In the genomic region with DNA sequence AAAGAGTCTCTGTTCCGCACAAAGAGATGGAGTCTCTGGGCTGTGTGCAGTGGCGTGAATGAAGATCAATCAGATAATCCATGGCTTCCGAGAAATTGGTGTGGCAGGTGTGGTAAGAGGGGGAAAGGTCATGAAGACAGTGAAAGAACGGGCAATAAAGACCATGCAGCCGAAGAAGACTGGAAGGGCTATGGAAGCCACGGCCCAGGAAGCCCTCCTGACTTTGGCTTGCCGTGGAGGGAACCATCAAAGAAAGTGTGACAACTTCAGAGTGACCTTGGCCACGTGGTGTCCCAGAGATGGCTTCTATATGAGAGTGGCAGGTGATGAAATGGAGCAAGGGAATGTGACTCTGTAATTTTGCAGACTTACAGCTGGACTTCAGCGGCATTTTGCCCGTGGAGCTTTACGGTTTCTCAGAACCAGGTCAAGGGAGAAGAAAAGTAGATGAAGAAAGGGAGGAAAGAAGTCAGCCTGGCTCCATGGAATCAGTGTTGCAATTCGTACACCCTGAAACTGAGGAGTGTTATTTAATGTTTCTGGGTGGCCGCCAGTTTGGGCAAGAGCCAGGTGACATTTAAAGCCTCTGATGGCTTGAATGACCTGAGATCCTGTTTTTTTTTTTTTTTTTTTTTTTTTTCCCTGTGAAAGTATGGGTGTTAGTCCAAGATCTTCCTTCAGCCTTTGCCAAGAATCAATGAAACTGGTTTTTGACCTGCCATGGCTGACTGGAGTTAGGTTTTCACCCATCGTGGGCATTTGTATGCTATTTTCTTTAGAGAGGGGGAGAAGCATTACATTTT, we compare ENCODE assay signal across 10 mouse cellular contexts.
DNase-seq lines count a peak whose midpoint lies in the region; ATAC-seq lines count a peak whose summit lies in the region.
"Had no signal": no experiment of that assay in that cellular context is flagged by ENCODE, and none has a peak within 500 bp of the region (broad histone marks: within the 10 kb centered on the region; RNA-seq: fewer than 3 reads in every experiment).

No protein-coding gene starts in this region.

- no peak overlapping the region for H3K4me3 ChIP-seq in heart, embryonic 11.5 days (ENCODE audit: low read depth, low read length)
- no peak overlapping the region for H3K4me3 ChIP-seq in brown adipose tissue, adult 24 weeks (ENCODE audit: insufficient read depth, low read depth, low read length)
- H3K4me3 ChIP-seq: left cerebral cortex, adult 2 months had no signal

- H3K9ac ChIP-seq in heart, embryonic 11.5 days (ENCODE audit: low read depth, low read length) = no peak overlapping the region

- H3K27ac ChIP-seq in heart, embryonic 11.5 days (ENCODE audit: low read depth, low read length) = no peak overlapping the region
- peak overlapping the region; percentile 4; the same call in 1 of the 2 replicates for H3K27ac ChIP-seq in brown adipose tissue, adult 24 weeks (replicated peaks; ENCODE audit: low read depth, low read length)
- H3K27ac ChIP-seq: left cerebral cortex, adult 2 months had no signal

- no peaks in the 10 kb centered on the region for H3K36me3 ChIP-seq in heart, embryonic 11.5 days (ENCODE audit: control insufficient read depth, insufficient read depth, low read length)

- no peaks in the 10 kb centered on the region for H3K27me3 ChIP-seq in heart, embryonic 11.5 days (ENCODE audit: control insufficient read depth, insufficient read depth, low read length)

- peaks cover 29% of the 10 kb centered on the region for H3K4me1 ChIP-seq in heart, embryonic 11.5 days (ENCODE audit: control insufficient read depth, insufficient read depth, low read length)
- peaks cover 6% of the 10 kb centered on the region; the same call in 1 of the 2 replicates for H3K4me1 ChIP-seq in brown adipose tissue, adult 24 weeks (ENCODE audit: control insufficient read depth, insufficient read depth, insufficient read length, low read length)

- no peaks in the 10 kb centered on the region for H3K9me3 ChIP-seq in heart, embryonic 11.5 days (replicated peaks; ENCODE audit: control insufficient read depth, low read length)

- peak; percentile 95 for DNase-seq in heart, adult 11 months
- peak; percentile 75 for DNase-seq in heart, postnatal 4 days
- peak; percentile 45 for DNase-seq in lung, postnatal 10 days
- DNase-seq in embryo, embryonic 10 days (ENCODE audit: low spot score) = no peak
- no peak for DNase-seq in layer of hippocampus, adult 11-12 months (ENCODE audit: low spot score)
- DNase-seq in thymus, postnatal 10 days (ENCODE audit: low spot score in 2 of 2) = no peak
- DNase-seq: midbrain, embryonic 14.5 days had no signal

- ATAC-seq in heart, embryonic 11.5 days (replicated peaks; ENCODE audit: insufficient number of reproducible peaks, low FRiP score, low TSS enrichment) = no peak

- WGBS in heart, embryonic 11.5 days (ENCODE audit: insufficient replicate concordance) = 67% methylated on average over 14 of the region's 14 CpGs

- no peak overlapping the region for H3K4me2 ChIP-seq in heart, embryonic 11.5 days

Comparison
In these comparisons a context has a peak if more than half of its experiments do, and no peak if none do; other contexts are left out.
1. DNase-seq: peak in heart, adult 11 months (single experiment), heart, postnatal 4 days (single experiment) and lung, postnatal 10 days (single experiment); none in embryo, embryonic 10 days (single experiment), layer of hippocampus, adult 11-12 months (single experiment) and thymus, postnatal 10 days (0 of 2).